Mouse (Mus musculus) thymus, adult 18-20 months (tissue): ENCODE measurements around the gene Hoxb6.

Source experiments
- DNase-seq, 2 experiments: peaks; one replicate each; pipeline ENCODE4 v3.0.0; 2022; ENCODE audit warnings: mixed read lengths in 2 of 2

The Hoxb6 gene

GRCm38 (mm10) chr11:96338957-96339855, 46.9 kb downstream of the Hoxb6 start:
- DNase-seq, result no peak

- DNase-seq, result no peak
These were observed 48.6 kb downstream of the Hoxb6 start for GRCm38 (mm10) chr11:96340698-96341365.

GRCm38 (mm10) chr11:96341701-96342575, 49.7 kb downstream of the Hoxb6 start:
- no peak for DNase-seq

GRCm38 (mm10) chr11:96342576-96342930, 50.3 kb downstream of the Hoxb6 start:
- DNase-seq, result no peak

GRCm38 (mm10) chr11:96343206-96343745, 51.0 kb downstream of the Hoxb6 start:
- DNase-seq, result no peak

- no peak for DNase-seq
These were observed 52.0 kb downstream of the Hoxb6 start for GRCm38 (mm10) chr11:96344061-96344877.

GRCm38 (mm10) chr11:96344878-96345159, 52.5 kb downstream of the Hoxb6 start:
- DNase-seq, result no peak

GRCm38 (mm10) chr11:96345220-96345892, 53.1 kb downstream of the Hoxb6 start:
- no peak for DNase-seq

GRCm38 (mm10) chr11:96345893-96346806, 53.9 kb downstream of the Hoxb6 start:
- no peak for DNase-seq

GRCm38 (mm10) chr11:96346916-96347520, 54.7 kb downstream of the Hoxb6 start:
- DNase-seq, result no peak

- DNase-seq, result no peak
These were observed 55.4 kb downstream of the Hoxb6 start for GRCm38 (mm10) chr11:96347717-96348116.

GRCm38 (mm10) chr11:96348141-96348928, 56.1 kb downstream of the Hoxb6 start:
- DNase-seq, result no peak

GRCm38 (mm10) chr11:96348988-96349387, 56.7 kb downstream of the Hoxb6 start:
- DNase-seq, result no peak

GRCm38 (mm10) chr11:96349491-96350340, 57.4 kb downstream of the Hoxb6 start:
- no peak for DNase-seq

- no peak for DNase-seq
These were observed 58.0 kb downstream of the Hoxb6 start, which contains the start of gene Hoxb2 for GRCm38 (mm10) chr11:96350341-96350624. Gene Hoxb2, plus strand, starts transcription at chr11:96350525.

GRCm38 (mm10) chr11:96350791-96351190, 58.5 kb downstream of the Hoxb6 start:
- DNase-seq, result no peak
